Mouse (Mus musculus): ENCODE measurements at regions not wholly inside any gene's neighbourhood (a gene's known extent, or its start where the extent isn't known, plus 50 kb on each side); places are given as distances from the start of the nearest gene placed in this dataset.

DNA sequence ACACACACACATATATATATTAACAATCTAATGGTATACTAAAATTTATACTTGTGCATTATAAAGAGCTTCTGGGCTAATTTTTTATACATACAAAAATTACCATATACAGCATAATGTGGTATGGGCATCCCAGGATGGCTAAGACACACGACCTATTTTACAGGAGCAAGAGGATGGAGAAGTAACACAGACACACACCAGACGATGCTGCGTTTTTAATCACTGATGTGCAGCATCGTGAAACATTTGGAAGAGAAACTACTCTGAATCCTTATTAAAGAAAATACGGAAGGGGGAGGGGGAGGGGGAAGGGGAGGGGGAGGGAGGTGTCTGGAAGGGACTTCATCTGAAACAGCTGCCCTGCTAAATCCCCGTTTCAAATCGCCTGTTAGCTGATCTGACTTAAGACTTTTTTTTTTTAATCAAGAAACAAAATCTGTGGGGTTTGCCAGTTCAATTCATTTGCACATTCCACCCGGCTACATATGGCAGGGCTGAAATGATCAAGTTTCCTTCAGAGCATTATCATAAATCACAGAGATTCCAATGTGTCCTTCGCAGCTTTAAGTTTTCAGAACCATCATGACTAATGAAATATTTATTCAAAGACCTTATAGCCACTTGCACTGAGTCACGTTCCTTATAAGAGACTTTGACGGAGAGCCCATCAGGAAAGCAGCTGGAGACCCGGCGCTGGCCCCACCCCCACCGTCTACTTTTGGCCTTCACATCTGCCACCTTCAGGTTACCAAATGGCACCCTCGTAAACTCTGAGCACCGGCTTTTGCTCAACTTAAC lies 89.4 kb upstream of the Rnd3 start:
- TF ChIP-seq CHD2 (IDR thresholded peaks at IDR 0.05; ENCODE audit: low read depth, low read length) (no peak), HCFC1 (IDR thresholded peaks at IDR 0.05; ENCODE audit: borderline replicate concordance, insufficient read depth, low read length) (no peak)

Measured in ES-E14 (cell line).